Mouse (Mus musculus): ENCODE data around the gene Naaladl1.
A peak's percentile ranks its signal among the peaks of the same experiment; 100 is the strongest.
"Not testable (repeated sequence)": the region's sequence is repeated elsewhere in the genome, so short reads cannot be mapped to it uniquely, and the experiment has no call there.

Gene Naaladl1

GRCm38 (mm10) chr19:6127760-6128341, 22.3 kb downstream of the Naaladl1 start, which contains the start of gene Snx15:
Gene Snx15, minus strand, starts transcription at chr19:6128304.
- peak; percentile 98 for DNase-seq (ENCODE audit: low read depth, low spot score)

- not testable (repeated sequence) for DNase-seq (ENCODE audit: low read depth, low spot score)
Observed at GRCm38 (mm10) chr19:6130414-6131128, 25.0 kb downstream of the Naaladl1 start.

- DNase-seq (ENCODE audit: low read depth, low spot score) = no peak
Observed at GRCm38 (mm10) chr19:6132171-6132827, 26.7 kb downstream of the Naaladl1 start.

- DNase-seq (ENCODE audit: low read depth, low spot score) = not testable (repeated sequence)
Observed at GRCm38 (mm10) chr19:6133197-6133596, 27.6 kb downstream of the Naaladl1 start.

- no peak for DNase-seq (ENCODE audit: low read depth, low spot score)
Observed at GRCm38 (mm10) chr19:6136397-6136796, 30.8 kb downstream of the Naaladl1 start.

- no peak for DNase-seq (ENCODE audit: low read depth, low spot score)
Observed at GRCm38 (mm10) chr19:6139701-6140100, 34.1 kb downstream of the Naaladl1 start.

GRCm38 (mm10) chr19:6140374-6140677, 34.7 kb downstream of the Naaladl1 start:
- DNase-seq (ENCODE audit: low read depth, low spot score) = no peak

- DNase-seq (ENCODE audit: low read depth, low spot score) = peak; percentile 96
Observed at GRCm38 (mm10) chr19:6140678-6141393, 35.3 kb downstream of the Naaladl1 start, which contains the start of gene Batf2. Gene Batf2, plus strand, starts transcription at chr19:6140983.

- DNase-seq (ENCODE audit: low read depth, low spot score) = peak; percentile 89
Observed at GRCm38 (mm10) chr19:6141394-6141749, 35.8 kb downstream of the Naaladl1 start, which contains the start of gene Arl2. Gene Arl2, minus strand, starts transcription at chr19:6141548.

- DNase-seq (ENCODE audit: low read depth, low spot score) = no peak
Observed at GRCm38 (mm10) chr19:6144842-6145241, 39.3 kb downstream of the Naaladl1 start.

GRCm38 (mm10) chr19:6155174-6155573, 49.6 kb downstream of the Naaladl1 start:
- no peak for DNase-seq (ENCODE audit: low read depth, low spot score)

- DNase-seq (ENCODE audit: low read depth, low spot score) = no peak
Observed at GRCm38 (mm10) chr19:6156372-6156771, 50.8 kb downstream of the Naaladl1 start.

- DNase-seq (ENCODE audit: low read depth, low spot score) = no peak
Observed at GRCm38 (mm10) chr19:6157220-6157619, 51.6 kb downstream of the Naaladl1 start.

GRCm38 (mm10) chr19:6163872-6164547, 58.4 kb downstream of the Naaladl1 start:
- DNase-seq (ENCODE audit: low read depth, low spot score) = no peak

Measured in CD4-positive helper T cell, adult 2 months (primary cell).